ENCODE assay signal across 8 mouse cellular contexts in genomic region chr16:20672965-20673705, GRCm38 (mm10). TPM values are rescaled to one million over a fixed set of nuclear protein-coding genes. Genes with fewer than 3 reads are reported as not detected.
DNase-seq lines count a peak whose midpoint lies in the region; ATAC-seq and TF ChIP-seq lines count a peak whose summit lies in the region.

No protein-coding gene starts in this region.

- TF ChIP-seq POLR2A in olfactory bulb, adult 2 months (IDR thresholded peaks at IDR 0.05; ENCODE audit: insufficient read depth, low read depth, low read length), result no peak

- DNase-seq in A20 (ENCODE audit: low read depth, low spot score), result peak; percentile 34
- DNase-seq in R1 (ENCODE audit: low read depth, low spot score), result peak; percentile 51
- no peak for DNase-seq in embryonic facial prominence, embryonic 10.5 days (ENCODE audit: low spot score)
- peak; percentile 48 for DNase-seq in heart, adult 8-10 months (ENCODE audit: low spot score)
- DNase-seq in kidney, adult 18-20 months, result peak; percentile 53
- DNase-seq in liver, postnatal 0 days, result peak; percentile 77
- peak; percentile 71 for DNase-seq in urinary bladder, adult 2 months (ENCODE audit: low spot score)

- peak overlapping the region; percentile 87 for H3K4me2 ChIP-seq in liver, postnatal 0 days (ENCODE audit: low read depth, low read length)

- peak; percentile 68 for ATAC-seq in liver, postnatal 0 days

- H3K9me3 ChIP-seq in embryonic facial prominence, embryonic 10.5 days, result no peaks in the 10 kb centered on the region
- H3K9me3 ChIP-seq in liver, postnatal 0 days (ENCODE audit: low read length), result no peaks in the 10 kb centered on the region

- no peak for TF ChIP-seq EP300 in liver, postnatal 0 days (IDR thresholded peaks at IDR 0.05; ENCODE audit: low read depth)

- WGBS in embryonic facial prominence, embryonic 10.5 days, result under 1% methylated on average over 78 of the region's 78 CpGs
- WGBS in liver, postnatal 0 days (ENCODE audit: insufficient replicate concordance), result under 1% methylated on average over 52 of the region's 78 CpGs
- WGBS in olfactory bulb, adult 2 months, result under 1% methylated on average over 77 of the region's 78 CpGs

- no peaks in the 10 kb centered on the region for H3K27me3 ChIP-seq in embryonic facial prominence, embryonic 10.5 days (replicated peaks; ENCODE audit: low read depth, poor library complexity, severe bottlenecking)
- H3K27me3 ChIP-seq in liver, postnatal 0 days (ENCODE audit: insufficient read depth, low read length), result no peaks in the 10 kb centered on the region

- peak overlapping the region; percentile 100 for H3K4me3 ChIP-seq in embryonic facial prominence, embryonic 10.5 days
- peak overlapping the region; percentile 92 for H3K4me3 ChIP-seq in liver, postnatal 0 days (ENCODE audit: low read depth, low read length)
- peak overlapping the region; percentile 98 for H3K4me3 ChIP-seq in olfactory bulb, adult 2 months (ENCODE audit: insufficient read depth, low read depth, low read length)

- peaks cover 26% of the 10 kb centered on the region for H3K4me1 ChIP-seq in embryonic facial prominence, embryonic 10.5 days
- peaks cover 34% of the 10 kb centered on the region for H3K4me1 ChIP-seq in liver, postnatal 0 days (ENCODE audit: insufficient read depth)
- H3K4me1 ChIP-seq in olfactory bulb, adult 2 months (ENCODE audit: control insufficient read depth, insufficient read depth, low read length), result peaks cover 18% of the 10 kb centered on the region

- H3K36me3 ChIP-seq in embryonic facial prominence, embryonic 10.5 days (replicated peaks), result peaks cover 45% of the 10 kb centered on the region
- peaks cover 35% of the 10 kb centered on the region for H3K36me3 ChIP-seq in liver, postnatal 0 days (replicated peaks; ENCODE audit: insufficient read depth, low read length)

- no peak for TF ChIP-seq CTCF in liver, postnatal 0 days (IDR thresholded peaks at IDR 0.05; ENCODE audit: low read depth)
- no peak for TF ChIP-seq CTCF in olfactory bulb, adult 2 months (IDR thresholded peaks at IDR 0.05; ENCODE audit: insufficient read depth, low read depth, low read length)

- H3K9ac ChIP-seq in liver, postnatal 0 days (replicated peaks), result peak overlapping the region; percentile 95

- H3K27ac ChIP-seq in embryonic facial prominence, embryonic 10.5 days (replicated peaks), result peak overlapping the region; percentile 98
- peak overlapping the region; percentile 98 for H3K27ac ChIP-seq in liver, postnatal 0 days (ENCODE audit: low read depth)
- no peak overlapping the region for H3K27ac ChIP-seq in olfactory bulb, adult 2 months (ENCODE audit: insufficient read depth, low read depth, low read length)

RNA-seq across cellular contexts. Expression of gene Eif4g1, which starts 5.0 kb away (rescaled TPM):
- 251 and 260 TPM in 2 replicates for polyA plus RNA-seq in embryonic facial prominence, embryonic 10.5 days (2016; fragmentation: Nextera tagmentation; extraction: Ambion mirVana)
- total RNA-seq in heart, adult 8-10 months (2022), result 100 to 1,000 TPM; 388 to 519 (median 472) TPM
- polyA plus RNA-seq in liver, postnatal 0 days (2015; fragmentation: Nextera tagmentation; extraction: Ambion mirVana), result 65.6 and 70.9 TPM in 2 replicates
- 96.5 and 986 TPM in 2 replicates for polyA plus RNA-seq in olfactory bulb, adult 2 months (2012; ENCODE audit: insufficient read depth, insufficient read length, low replicate concordance, missing spikeins)
- polyA plus RNA-seq in urinary bladder, adult 2 months (2012; rRNA removed), result 199 and 209 TPM in 2 replicates

RNA-seq across cellular contexts. Expression of gene Fam131a, which starts 19.9 kb away (rescaled TPM):
- 2.9 and 4.8 TPM in 2 replicates for polyA plus RNA-seq in embryonic facial prominence, embryonic 10.5 days (2016; fragmentation: Nextera tagmentation; extraction: Ambion mirVana)
- 10 to 100 TPM; 26.2 to 47.4 (median 33.0) TPM for total RNA-seq in heart, adult 8-10 months (2022)
- 0.88 and 1.4 TPM in 2 replicates for polyA plus RNA-seq in liver, postnatal 0 days (2015; fragmentation: Nextera tagmentation; extraction: Ambion mirVana)
- polyA plus RNA-seq in olfactory bulb, adult 2 months (2012; ENCODE audit: insufficient read depth, insufficient read length, low replicate concordance, missing spikeins), result not detected in 2 replicates
- polyA plus RNA-seq in urinary bladder, adult 2 months (2012; rRNA removed), result 14.4 and 18.1 TPM in 2 replicates

RNA-seq across cellular contexts. Expression of gene Psmd2, which starts 21.7 kb away (rescaled TPM):
- 520 and 530 TPM in 2 replicates for polyA plus RNA-seq in embryonic facial prominence, embryonic 10.5 days (2016; fragmentation: Nextera tagmentation; extraction: Ambion mirVana)
- 100 to 1,000 TPM; 198 to 209 (median 203) TPM for total RNA-seq in heart, adult 8-10 months (2022)
- 97.0 and 110 TPM in 2 replicates for polyA plus RNA-seq in liver, postnatal 0 days (2015; fragmentation: Nextera tagmentation; extraction: Ambion mirVana)
- polyA plus RNA-seq in olfactory bulb, adult 2 months (2012; ENCODE audit: insufficient read depth, insufficient read length, low replicate concordance, missing spikeins), result 1,015 TPM in 1 of 2 replicates, not detected in the other
- 126 and 133 TPM in 2 replicates for polyA plus RNA-seq in urinary bladder, adult 2 months (2012; rRNA removed)

RNA-seq across cellular contexts. Expression of gene Ece2, which starts 43.5 kb away (rescaled TPM):
- polyA plus RNA-seq in embryonic facial prominence, embryonic 10.5 days (2016; fragmentation: Nextera tagmentation; extraction: Ambion mirVana), result 3.3 and 4.1 TPM in 2 replicates
- under 1 TPM; 0.63 to 0.90 (median 0.73) TPM for total RNA-seq in heart, adult 8-10 months (2022)
- polyA plus RNA-seq in liver, postnatal 0 days (2015; fragmentation: Nextera tagmentation; extraction: Ambion mirVana), result 0.14 TPM in 1 of 2 replicates, not detected in the other
- not detected in 2 replicates for polyA plus RNA-seq in olfactory bulb, adult 2 months (2012; ENCODE audit: insufficient read depth, insufficient read length, low replicate concordance, missing spikeins)
- polyA plus RNA-seq in urinary bladder, adult 2 months (2012; rRNA removed), result 2.1 and 2.5 TPM in 2 replicates

RNA-seq across cellular contexts. Expression of gene Polr2h, which starts 44.3 kb away (rescaled TPM):
- polyA plus RNA-seq in embryonic facial prominence, embryonic 10.5 days (2016; fragmentation: Nextera tagmentation; extraction: Ambion mirVana), result 151 and 153 TPM in 2 replicates
- 10 to 100 TPM in 1 of 4 experiments, 1 to 10 TPM in 3; 7.8 to 11.2 (median 9.1) TPM for total RNA-seq in heart, adult 8-10 months (2022)
- polyA plus RNA-seq in liver, postnatal 0 days (2015; fragmentation: Nextera tagmentation; extraction: Ambion mirVana), result 25.1 and 27.5 TPM in 2 replicates
- polyA plus RNA-seq in olfactory bulb, adult 2 months (2012; ENCODE audit: insufficient read depth, insufficient read length, low replicate concordance, missing spikeins), result not detected in 2 replicates
- 36.3 and 40.9 TPM in 2 replicates for polyA plus RNA-seq in urinary bladder, adult 2 months (2012; rRNA removed)
